25 mouse cellular contexts compared by ENCODE assay signal in the genomic region with DNA sequence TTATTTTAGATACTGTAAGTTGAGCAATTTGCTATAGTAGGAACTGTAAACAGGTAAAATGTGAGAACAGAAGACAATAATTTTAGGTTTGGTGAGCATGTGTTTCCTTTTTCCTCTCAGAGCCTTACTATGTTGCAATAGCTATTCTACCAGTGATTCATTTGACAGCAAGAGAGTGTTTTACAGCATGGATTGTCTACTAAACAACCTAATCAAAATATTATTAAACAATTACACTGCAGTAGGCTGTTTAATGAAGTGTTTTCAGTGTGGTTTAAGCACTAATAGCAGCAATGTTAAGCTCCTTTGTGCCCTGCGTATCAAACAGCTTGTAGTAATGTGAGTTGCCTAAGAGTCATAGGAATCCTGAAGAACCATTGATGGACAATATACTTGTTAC.
DNase-seq lines count a peak whose midpoint lies in the region; ATAC-seq lines count a peak whose summit lies in the region.
"Had no signal": no experiment of that assay in that cellular context is flagged by ENCODE, and none has a peak within 500 bp of the region (broad histone marks: within the 10 kb centered on the region; RNA-seq: fewer than 3 reads in every experiment).

No protein-coding gene starts in this region.

- no peaks in the 10 kb centered on the region for H3K27me3 ChIP-seq in lung, embryonic 16.5 days (ENCODE audit: control insufficient read depth, insufficient read depth, low read depth, low read length)
- H3K27me3 ChIP-seq: embryonic facial prominence, embryonic 13.5 days; embryonic facial prominence, embryonic 15.5 days; forebrain, embryonic 12.5 days; Patski had no signal

- ATAC-seq in lung, embryonic 16.5 days (ENCODE audit: low read depth) = peak; percentile 66; the same call in 1 of the 2 replicates
- ATAC-seq: activated CD4-positive, CD25-positive, alpha-beta regulatory T cell, adult 4 months; forebrain, embryonic 14.5 days; forebrain, embryonic 16.5 days; Patski had no signal

- H3K4me2 ChIP-seq in lung, embryonic 16.5 days (ENCODE audit: low read depth, low read length) = no peak overlapping the region
- H3K4me2 ChIP-seq: embryonic facial prominence, embryonic 13.5 days; embryonic facial prominence, embryonic 15.5 days; forebrain, embryonic 12.5 days had no signal

- no peaks in the 10 kb centered on the region for H3K36me3 ChIP-seq in lung, embryonic 16.5 days (ENCODE audit: control insufficient read depth, insufficient read depth, low read length)
- H3K36me3 ChIP-seq: embryonic facial prominence, embryonic 13.5 days; embryonic facial prominence, embryonic 15.5 days; forebrain, embryonic 10.5 days; forebrain, embryonic 12.5 days had no signal

- WGBS in lung, embryonic 16.5 days = 61% methylated on average over 1 of the region's 1 CpGs

- H3K9me3 ChIP-seq in lung, embryonic 16.5 days (ENCODE audit: control insufficient read depth, low read length) = no peaks in the 10 kb centered on the region
- H3K9me3 ChIP-seq: embryonic facial prominence, embryonic 13.5 days; embryonic facial prominence, embryonic 15.5 days; forebrain, embryonic 10.5 days; forebrain, embryonic 12.5 days had no signal

- DNase-seq in lung, postnatal 25 days (ENCODE audit: low spot score) = no peak
- DNase-seq in Muller cell, postnatal 12 days (ENCODE audit: inconsistent ontology term) = peak; percentile 16
- DNase-seq in adipocyte (ENCODE audit: low spot score) = peak; percentile 3
- DNase-seq in urinary bladder, adult 18-20 months (ENCODE audit: low spot score in 2 of 2) = no peak
- DNase-seq in gastrocnemius, postnatal 4 days (ENCODE audit: low spot score in 2 of 2) = no peak
- DNase-seq: adrenal gland, adult 2 months; adrenal gland, postnatal 10 days; adrenal gland, postnatal 25 days; cerebellum, adult 11 months; cerebellum, adult 18-20 months; cerebellum, adult 8-10 months; cerebellum, adult 9-11 months; cerebellum, postnatal 14 days; cerebellum, postnatal 36 days; embryo, embryonic 11 days had no signal

- H3K4me1 ChIP-seq in lung, embryonic 16.5 days (replicated peaks; ENCODE audit: control insufficient read depth, insufficient read depth, low read length) = no peaks in the 10 kb centered on the region
- H3K4me1 ChIP-seq: embryonic facial prominence, embryonic 13.5 days; embryonic facial prominence, embryonic 15.5 days; forebrain, embryonic 10.5 days; forebrain, embryonic 12.5 days had no signal

- H3K4me3 ChIP-seq in lung, embryonic 16.5 days (ENCODE audit: low read length) = no peak overlapping the region
- H3K4me3 ChIP-seq: embryonic facial prominence, embryonic 13.5 days; embryonic facial prominence, embryonic 15.5 days; erythroblast, embryonic 14.5 days; forebrain, embryonic 10.5 days; forebrain, embryonic 12.5 days had no signal

- H3K9ac ChIP-seq in lung, embryonic 16.5 days (ENCODE audit: low read length) = no peak overlapping the region
- H3K9ac ChIP-seq: embryonic facial prominence, embryonic 13.5 days; embryonic facial prominence, embryonic 15.5 days; forebrain, embryonic 12.5 days had no signal

- H3K27ac ChIP-seq in lung, embryonic 16.5 days (ENCODE audit: low read length) = no peak overlapping the region
- H3K27ac ChIP-seq: embryonic facial prominence, embryonic 13.5 days; embryonic facial prominence, embryonic 15.5 days; forebrain, embryonic 10.5 days; forebrain, embryonic 12.5 days had no signal

Comparison
In these comparisons a context has a peak if more than half of its experiments do, and no peak if none do; other contexts are left out.
1. DNase-seq: peak in Muller cell, postnatal 12 days (single experiment) and adipocyte (single experiment); none in lung, postnatal 25 days (single experiment), urinary bladder, adult 18-20 months (0 of 2) and gastrocnemius, postnatal 4 days (0 of 2).